Mouse (Mus musculus) stomach, postnatal 0 days (tissue): ENCODE measurements around the gene Dpm2.

Experiments used
- CTCF ChIP-seq: IDR thresholded peaks from 2 replicates; pipeline ENCODE4 v1.5.1; 2016; ENCODE audit warnings: antibody characterized with exemption, low read depth, mild to moderate bottlenecking, moderate library complexity
- EP300 ChIP-seq: optimal IDR thresholded peaks from 2 replicates; pipeline ENCODE3; 2016; ENCODE audit warnings: antibody characterized with exemption

DNA sequence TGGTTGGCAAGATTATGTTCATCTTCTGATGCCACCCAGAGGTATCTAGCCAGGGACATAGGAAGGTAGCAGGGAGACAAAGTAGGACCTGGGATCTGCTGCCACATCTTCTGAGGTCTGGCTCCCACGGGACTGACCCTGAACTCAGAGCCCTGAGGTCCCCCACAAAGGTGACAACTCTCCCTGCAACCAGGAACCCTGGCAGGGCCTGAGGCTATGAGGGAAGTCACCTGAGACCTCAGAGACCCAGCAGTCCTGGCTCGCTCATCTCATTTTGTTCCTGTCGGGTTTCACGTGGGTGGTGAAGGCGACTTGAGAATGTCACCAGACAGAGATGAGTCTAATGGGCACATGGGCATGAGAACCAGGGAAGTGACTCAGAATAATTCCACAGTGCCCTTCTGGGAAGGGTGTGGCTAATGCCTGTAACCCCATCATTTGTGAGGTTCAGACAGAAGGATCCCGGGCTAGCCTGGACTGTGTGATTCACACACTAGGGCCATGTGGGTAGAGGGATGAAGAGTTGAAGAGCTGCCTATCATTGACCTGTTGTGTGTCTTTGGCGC lies 14.6 kb downstream of the Dpm2 start:
- no peak for TF ChIP-seq EP300
- no peak for TF ChIP-seq CTCF
